Mouse (Mus musculus) right cerebral cortex, postnatal 14 days (tissue): ENCODE results near the gene Mkln1.
"Not testable (repeated sequence)": the region's sequence is repeated elsewhere in the genome, so short reads cannot be mapped to it uniquely, and the experiment has no call there.

ENCODE experiments used
- DNase-seq: peaks from one replicate; pipeline ENCODE4 v3.0.0; 2022

Mkln1 gene

DNA sequence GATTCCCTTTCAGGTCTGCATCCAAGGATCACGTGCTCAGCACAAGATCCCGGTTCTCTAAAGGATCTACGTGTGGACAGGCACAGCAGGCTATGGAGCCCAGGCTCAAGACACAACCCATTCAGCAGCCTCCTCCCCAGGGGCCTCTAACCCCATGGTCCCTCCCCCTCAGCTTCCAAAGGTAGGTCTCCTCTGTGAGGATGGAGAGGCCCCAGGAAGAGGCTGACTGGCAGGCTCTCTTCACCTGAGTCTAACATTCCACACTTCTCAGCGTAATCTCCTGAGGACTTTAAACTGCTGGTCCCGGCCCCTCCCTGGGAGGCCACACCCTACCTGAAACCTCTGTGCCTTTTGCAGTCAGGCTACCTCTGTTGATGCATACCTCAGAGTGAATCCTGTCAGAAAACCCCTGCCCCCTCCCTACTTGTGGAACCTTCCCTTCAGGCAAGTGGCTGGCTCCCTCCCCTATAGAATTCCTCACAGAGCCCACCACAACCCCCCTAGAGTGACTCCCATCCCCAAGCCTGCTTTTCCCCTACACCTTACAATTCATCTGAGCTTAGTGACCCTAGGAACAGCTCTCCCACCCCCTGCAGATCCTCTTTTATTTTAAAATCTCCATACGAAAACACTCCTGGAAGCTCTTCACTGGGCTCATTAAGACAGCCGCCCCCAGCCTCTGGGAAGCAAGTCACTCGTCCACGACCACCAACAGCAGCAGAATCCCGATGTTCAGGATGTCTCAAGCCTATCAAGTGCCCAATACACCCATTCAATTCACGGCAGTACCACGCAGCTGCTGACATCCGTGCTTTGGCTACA lies 161.8 kb downstream of the Mkln1 start:
- no peak for DNase-seq

DNA sequence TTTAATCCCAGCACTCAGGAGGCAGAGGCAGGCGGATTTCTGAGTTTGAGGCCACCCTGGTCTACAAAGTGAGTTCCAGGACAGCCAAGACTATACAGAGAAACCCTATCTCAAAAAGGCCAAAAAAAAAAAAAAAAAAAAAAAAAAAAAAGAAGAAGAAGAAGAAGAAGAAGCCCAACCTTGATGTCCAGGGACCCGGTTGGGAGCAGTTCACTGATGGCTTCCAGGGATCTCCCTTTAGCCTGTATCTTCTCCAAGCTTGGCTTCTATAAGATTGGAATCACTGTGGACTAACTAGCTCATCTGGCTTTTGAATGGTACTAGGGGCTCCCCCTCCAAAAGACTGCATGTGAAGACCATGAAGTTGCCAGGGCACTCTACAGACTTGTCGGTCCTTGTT lies 163.4 kb downstream of the Mkln1 start:
- not testable (repeated sequence) for DNase-seq

DNA sequence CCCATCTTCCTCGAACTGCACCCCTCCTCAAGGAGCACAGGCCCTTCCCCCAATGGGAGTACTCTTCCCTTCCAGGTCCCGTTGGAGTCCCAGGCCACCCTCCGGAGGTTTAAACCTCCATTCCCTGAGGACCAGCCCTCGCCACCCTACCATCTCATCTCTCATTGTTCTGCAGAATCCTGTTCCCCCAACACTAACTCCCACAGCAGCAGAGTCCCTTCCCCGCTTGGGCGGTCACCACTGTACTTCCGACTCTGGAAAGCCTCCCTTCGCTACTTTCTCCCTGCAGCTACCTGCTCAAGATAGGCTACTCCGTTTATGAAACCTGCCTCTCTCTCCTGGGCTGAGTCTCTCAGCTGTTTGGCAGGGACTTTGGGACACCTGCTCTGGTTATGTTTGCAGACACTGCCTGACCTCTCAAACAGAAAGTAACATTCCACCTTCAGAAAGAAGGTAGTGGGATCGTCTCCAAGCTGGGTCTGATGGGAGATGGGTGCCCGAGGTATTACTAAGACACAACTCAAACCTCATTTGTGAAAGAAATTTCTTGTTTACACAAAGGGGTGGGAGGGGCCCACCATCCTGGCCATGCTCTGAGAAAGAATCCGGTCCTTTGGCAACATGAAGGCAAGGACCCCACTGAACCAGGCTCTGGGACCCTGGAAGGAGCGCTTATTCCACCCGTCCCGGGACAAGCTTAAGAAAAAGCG lies 164.0 kb downstream of the Mkln1 start:
- DNase-seq: no peak

DNA sequence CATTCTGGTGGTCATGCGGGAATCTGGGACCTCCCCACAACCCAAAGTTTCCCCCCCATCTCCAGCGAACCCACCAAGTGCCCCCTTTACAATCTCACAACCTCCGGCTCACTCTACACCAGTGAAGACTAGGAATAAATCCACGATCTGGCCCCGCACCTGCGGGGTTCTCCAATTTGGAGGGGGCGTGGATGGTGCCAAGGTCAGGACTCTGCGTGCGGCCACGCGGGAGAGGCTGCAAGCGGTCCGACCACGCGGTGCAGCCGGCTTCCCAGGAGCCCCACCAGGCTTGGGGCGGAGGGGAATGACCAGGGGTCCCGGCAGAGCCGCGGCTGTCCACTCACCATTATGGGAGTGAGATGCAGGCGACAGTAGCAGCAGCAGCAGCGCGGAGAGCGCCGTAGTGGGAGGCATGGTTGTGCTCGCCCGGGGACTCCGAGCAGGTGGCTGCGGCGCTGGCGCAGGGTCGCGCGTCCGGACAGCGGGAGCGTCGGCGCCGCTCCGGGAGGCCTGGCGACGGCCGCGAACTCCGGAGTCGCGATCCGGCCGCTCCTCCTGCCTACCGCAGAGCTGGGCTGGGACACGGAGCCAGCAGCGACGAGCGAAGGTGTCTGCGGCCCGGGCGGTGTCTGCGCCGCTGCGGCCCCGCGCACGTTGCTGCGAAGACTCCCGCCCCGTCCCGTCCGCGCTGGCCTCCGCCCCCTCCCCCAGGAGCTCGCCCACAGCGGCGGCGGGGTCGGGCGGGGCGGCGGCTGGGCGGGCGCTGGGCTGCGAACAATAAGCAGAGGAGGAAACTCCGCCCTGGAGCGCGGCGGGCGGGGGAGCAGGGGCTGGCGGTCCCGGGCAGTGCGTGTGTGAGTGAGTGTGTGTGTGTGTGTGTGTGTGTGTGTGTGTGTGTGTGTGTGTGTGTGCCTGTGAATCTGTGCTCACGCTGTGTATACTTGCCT lies 165.0 kb downstream of the Mkln1 start, which contains the start of gene Podxl:
Podxl (minus strand) TSS at position 747 of the 947 bp plus-strand sequence.
- DNase-seq: peak; percentile 67

DNA sequence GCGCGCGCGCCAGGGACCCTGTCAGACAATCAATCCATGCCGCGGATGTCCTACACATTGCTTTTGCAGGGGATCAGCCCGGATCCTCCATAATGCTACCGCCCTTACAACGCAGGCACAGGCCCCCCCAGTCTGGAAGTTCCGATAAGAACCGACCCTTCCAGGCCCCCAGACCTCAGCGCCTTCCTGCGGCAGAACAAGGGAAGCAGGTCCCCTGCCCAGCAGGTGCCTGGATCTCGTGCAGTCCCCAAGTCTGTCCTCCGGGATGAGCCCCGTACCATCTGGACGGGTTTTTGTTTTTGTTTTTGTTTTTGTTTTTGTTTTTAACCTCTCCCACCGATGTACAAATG lies 165.6 kb downstream of the Mkln1 start:
- no peak for DNase-seq

DNA sequence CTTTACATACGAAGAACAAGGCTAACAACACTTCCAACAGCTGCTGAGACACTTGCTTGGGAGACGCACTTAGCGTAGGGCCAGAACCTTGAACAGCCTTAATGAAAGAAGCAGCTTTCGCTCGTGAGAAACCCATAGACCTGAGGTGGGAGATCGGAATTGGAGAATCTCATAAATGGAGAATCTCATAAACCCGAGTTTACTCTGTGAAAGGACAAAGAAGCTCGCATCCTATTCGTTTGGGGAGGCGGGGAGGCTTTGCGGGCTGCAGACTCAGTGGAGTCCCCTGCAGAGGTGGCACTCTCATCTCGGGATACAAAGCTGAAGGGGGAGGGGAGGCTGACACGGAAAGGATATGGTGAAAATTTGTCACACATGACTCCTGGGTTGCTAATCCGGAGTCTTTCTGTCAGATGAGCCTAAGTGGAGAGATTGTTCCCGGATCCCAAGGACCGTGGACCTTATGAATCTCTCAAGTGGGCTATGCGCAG lies 166.4 kb downstream of the Mkln1 start:
- DNase-seq: no peak
